Mouse (Mus musculus) layer of hippocampus, adult 2 months (tissue): ENCODE results near the gene Ldlrad3. TPM values are rescaled to one million over a fixed set of nuclear protein-coding genes. Genes with fewer than 3 reads are reported as not detected.

Experiments used
- DNase-seq, 2 experiments: peaks; one replicate each; pipeline ENCODE4 v3.0.0; 2022; ENCODE audit warnings: low spot score in 2 of 2
- H3K27ac ChIP-seq: fragments of 200-600 bp; 2 replicates; pipeline ENCODE4 v1.8.1; 2022
- H3K4me3 ChIP-seq: fragments of 200-600 bp; 2 replicates; pipeline ENCODE4 v1.8.1; 2022; ENCODE audit warnings: mild to moderate bottlenecking
- CTCF ChIP-seq: fragments of 200-600 bp; conservative IDR thresholded peaks from 2 replicates; pipeline ENCODE4 v1.8.1; 2022; ENCODE audit warnings: antibody characterized with exemption, mild to moderate bottlenecking, moderate library complexity
- total RNA-seq, 2 experiments: library from RNA; stranded (reverse); gene quantifications; 2 replicates each; pipeline ENCODE4 v1.2.3; 2021

The Ldlrad3 gene
- total RNA-seq, 2 experiments from 2014 or later: 9.3 to 11.2 TPM

GRCm38 (mm10) chr2:102094773-102095172, 91.4 kb downstream of the Ldlrad3 start:
- no peak overlapping the region; the same call in 1 of the 2 replicates for H3K4me3 ChIP-seq
- 0 out of 2 replicates have a peak, but pooled peaks have one; percentile 10 for TF ChIP-seq CTCF
- DNase-seq: peak in 1 of 2 experiments; percentile 23
- peak overlapping the region; percentile 37; the same call in 1 of the 2 replicates for H3K27ac ChIP-seq

- H3K4me3 ChIP-seq: no peak overlapping the region; the same call in 1 of the 2 replicates
- peak overlapping the region; percentile 37; the same call in 1 of the 2 replicates for H3K27ac ChIP-seq
- no peak for TF ChIP-seq CTCF
- DNase-seq: no peak
These were observed 91.9 kb downstream of the Ldlrad3 start for GRCm38 (mm10) chr2:102094281-102094680.

- no peak for TF ChIP-seq CTCF
- DNase-seq: no peak
- H3K27ac ChIP-seq: no peak overlapping the region; the same call in 1 of the 2 replicates
- no peak overlapping the region for H3K4me3 ChIP-seq
These were observed 93.6 kb downstream of the Ldlrad3 start for GRCm38 (mm10) chr2:102092579-102092978.

- TF ChIP-seq CTCF: peak; percentile 83
- peak; percentile 83 for DNase-seq
- no peak overlapping the region for H3K4me3 ChIP-seq
- H3K27ac ChIP-seq: peak overlapping the region; percentile 54; the same call in 1 of the 2 replicates
These were observed 94.5 kb downstream of the Ldlrad3 start for GRCm38 (mm10) chr2:102091516-102092350.

GRCm38 (mm10) chr2:102087787-102088186, 98.4 kb downstream of the Ldlrad3 start:
- Histone ChIP-seq H3K4me3 (no peak overlapping the region), H3K27ac (no peak overlapping the region)
- no peak for TF ChIP-seq CTCF
- DNase-seq: no peak

GRCm38 (mm10) chr2:102086583-102086982, 99.6 kb downstream of the Ldlrad3 start:
- Histone ChIP-seq H3K27ac (no peak overlapping the region), H3K4me3 (no peak overlapping the region)
- TF ChIP-seq CTCF: no peak
- DNase-seq: no peak

GRCm38 (mm10) chr2:102082782-102083181, 103.4 kb downstream of the Ldlrad3 start:
- no peak overlapping the region for H3K4me3 ChIP-seq
- no peak overlapping the region for H3K27ac ChIP-seq
- DNase-seq: no peak
- no peak for TF ChIP-seq CTCF

- DNase-seq: peak; percentile 58 to 75
- peak; percentile 92 for TF ChIP-seq CTCF
- H3K27ac ChIP-seq: no peak overlapping the region
- no peak overlapping the region for H3K4me3 ChIP-seq
These were observed 108.6 kb downstream of the Ldlrad3 start for GRCm38 (mm10) chr2:102077554-102077953.

GRCm38 (mm10) chr2:102076237-102076636, 109.9 kb downstream of the Ldlrad3 start:
- H3K27ac ChIP-seq: no peak overlapping the region
- no peak for DNase-seq
- TF ChIP-seq CTCF: no peak
- H3K4me3 ChIP-seq: no peak overlapping the region

GRCm38 (mm10) chr2:102073266-102074037, 112.7 kb downstream of the Ldlrad3 start:
- no peak for TF ChIP-seq CTCF
- DNase-seq: no peak
- H3K27ac ChIP-seq: no peak overlapping the region
- no peak overlapping the region for H3K4me3 ChIP-seq

GRCm38 (mm10) chr2:102072859-102073258, 113.3 kb downstream of the Ldlrad3 start:
- no peak for TF ChIP-seq CTCF
- H3K27ac ChIP-seq: no peak overlapping the region
- H3K4me3 ChIP-seq: no peak overlapping the region
- DNase-seq: no peak

- DNase-seq: peak; percentile 43 to 57
- peak overlapping the region; percentile 4; the same call in 1 of the 2 replicates for H3K27ac ChIP-seq
- no peak overlapping the region for H3K4me3 ChIP-seq
- no peak for TF ChIP-seq CTCF
These were observed 115.0 kb downstream of the Ldlrad3 start for GRCm38 (mm10) chr2:102071022-102071717.
